Mouse (Mus musculus) heart, embryonic 12.5 days (tissue): ENCODE measurements around the gene Nos2. TPM values are rescaled to one million over a fixed set of nuclear protein-coding genes. Genes with fewer than 3 reads are reported as not detected.

Source experiments
- ATAC-seq: fragments of 200-750 bp; cut with Nextera tagmentation; 2 replicates; pipeline ENCODE4 v1.8.0; 2017; ENCODE audit warnings: moderate TSS enrichment, moderate library complexity; ENCODE audit not compliant: insufficient number of reproducible peaks, low FRiP score
- H3K27ac ChIP-seq: fragments of 300-500 bp; sonication (generic); 2 replicates; pipeline ENCODE4 v1.5.1; 2016; ENCODE audit warnings: mild to moderate bottlenecking, moderate library complexity; ENCODE audit not compliant: poor library complexity, severe bottlenecking
- H3K27me3 ChIP-seq: fragments of 300-500 bp; sonication (generic); replicated peaks from 2 replicates; pipeline ENCODE4 v1.6.1; 2016; ENCODE audit warnings: mild to moderate bottlenecking, moderate library complexity
- H3K36me3 ChIP-seq: fragments of 300-500 bp; sonication (generic); 2 replicates; pipeline ENCODE4 v1.6.1; 2016; ENCODE audit warnings: mild to moderate bottlenecking, moderate library complexity
- H3K4me1 ChIP-seq: fragments of 300-500 bp; sonication (generic); replicated peaks from 2 replicates; pipeline ENCODE4 v1.6.1; 2016; ENCODE audit warnings: mild to moderate bottlenecking
- H3K4me2 ChIP-seq: fragments of 300-500 bp; sonication (generic); 2 replicates; pipeline ENCODE4 v1.6.1; 2016; ENCODE audit warnings: mild to moderate bottlenecking, moderate library complexity
- H3K4me3 ChIP-seq: fragments of 300-500 bp; sonication (generic); 2 replicates; pipeline ENCODE4 v1.5.1; 2016; ENCODE audit warnings: mild to moderate bottlenecking
- H3K9ac ChIP-seq: fragments of 300-500 bp; sonication (generic); 2 replicates; pipeline ENCODE4 v1.6.1; 2016; ENCODE audit warnings: mild to moderate bottlenecking, moderate library complexity
- H3K9me3 ChIP-seq: fragments of 300-500 bp; sonication (generic); replicated peaks from 2 replicates; pipeline ENCODE4 v1.6.1; 2016; ENCODE audit warnings: mild to moderate bottlenecking, moderate library complexity
- WGBS: fragments of 180-500 bp; shearing (Covaris S2); methylation state at CpG from one replicate; pipeline ENCODE4 v1.1.7; 2016; 5-methylcytosine and 5-hydroxymethylcytosine counted together
- polyA plus RNA-seq: library from polyadenylated mRNA; unstranded; fragments of >200 nt; fragmentation: Nextera tagmentation; extraction: Ambion mirVana; gene quantifications from 2 replicates; pipeline ENCODE4 v1.2.1, GENCODE M21; 2016

Nos2 gene
- polyA plus RNA-seq, 1 experiment from 2014 or later = 0.33 TPM

DNA sequence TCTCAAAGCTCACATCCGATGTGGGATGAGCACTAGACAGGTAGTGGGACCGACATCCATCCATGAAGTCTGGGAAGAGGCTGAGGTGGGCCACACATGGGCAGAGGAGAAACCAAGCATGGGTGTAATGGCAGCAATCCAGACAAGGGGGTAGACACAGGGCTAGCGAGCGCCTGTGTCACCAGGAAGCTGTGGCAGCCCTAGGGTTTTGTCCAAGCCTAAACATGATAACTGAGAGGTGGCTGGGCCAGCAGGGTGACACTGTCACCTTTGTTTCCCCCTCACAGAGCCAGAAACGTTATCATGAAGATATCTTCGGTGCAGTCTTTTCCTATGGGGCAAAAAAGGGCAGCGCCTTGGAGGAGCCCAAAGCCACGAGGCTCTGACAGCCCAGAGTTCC lies 38.8 kb downstream of the Nos2 start:
- H3K4me2 ChIP-seq = no peak overlapping the region
- WGBS = 49% methylated on average over 8 of the region's 8 CpGs
- H3K4me3 ChIP-seq = no peak overlapping the region
- H3K4me1 ChIP-seq = no peaks in the 10 kb centered on the region
- H3K9ac ChIP-seq = no peak overlapping the region
- no peak for ATAC-seq
- H3K27me3 ChIP-seq = peaks cover 33% of the 10 kb centered on the region
- no peak overlapping the region for H3K27ac ChIP-seq
- H3K9me3 ChIP-seq = no peaks in the 10 kb centered on the region
- H3K36me3 ChIP-seq = no peaks in the 10 kb centered on the region

DNA sequence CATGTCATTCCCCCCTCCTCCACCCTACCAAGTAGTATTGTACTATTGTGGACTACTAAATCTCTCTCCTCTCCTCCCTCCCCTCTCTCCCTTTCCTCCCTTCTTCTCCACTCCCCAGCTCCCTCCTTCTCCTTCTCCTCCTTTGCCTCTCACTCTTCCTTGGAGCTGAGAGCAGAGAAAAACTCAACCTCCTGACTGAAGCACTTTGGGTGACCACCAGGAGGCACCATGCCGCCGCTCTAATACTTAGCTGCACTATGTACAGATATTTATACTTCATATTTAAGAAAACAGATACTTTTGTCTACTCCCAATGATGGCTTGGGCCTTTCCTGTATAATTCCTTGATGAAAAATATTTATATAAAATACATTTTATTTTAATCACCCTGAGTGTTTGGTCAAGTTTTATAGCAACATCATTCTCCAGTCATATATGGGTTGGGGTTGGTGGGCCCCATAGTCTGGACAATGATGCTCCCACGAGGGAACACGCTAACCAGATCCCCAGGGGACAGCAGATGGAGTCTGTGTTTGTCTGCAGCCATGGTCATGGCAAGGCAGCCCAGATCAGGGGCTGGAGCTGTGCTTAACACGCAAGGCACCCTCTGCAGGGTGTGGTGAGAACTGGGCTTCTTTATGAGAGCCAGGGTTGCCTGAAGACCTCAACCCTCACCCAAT lies 39.4 kb downstream of the Nos2 start:
- 60% methylated on average over 5 of the region's 5 CpGs for WGBS
- Histone ChIP-seq H3K9me3 (no peaks in the 10 kb centered on the region), H3K4me2 (no peak overlapping the region), H3K36me3 (no peaks in the 10 kb centered on the region), H3K4me1 (no peaks in the 10 kb centered on the region), H3K27me3 (peaks cover 27% of the 10 kb centered on the region; the same call in 1 of the 2 replicates), H3K27ac (no peak overlapping the region), H3K9ac (no peak overlapping the region), H3K4me3 (no peak overlapping the region)
- ATAC-seq = no peak

DNA sequence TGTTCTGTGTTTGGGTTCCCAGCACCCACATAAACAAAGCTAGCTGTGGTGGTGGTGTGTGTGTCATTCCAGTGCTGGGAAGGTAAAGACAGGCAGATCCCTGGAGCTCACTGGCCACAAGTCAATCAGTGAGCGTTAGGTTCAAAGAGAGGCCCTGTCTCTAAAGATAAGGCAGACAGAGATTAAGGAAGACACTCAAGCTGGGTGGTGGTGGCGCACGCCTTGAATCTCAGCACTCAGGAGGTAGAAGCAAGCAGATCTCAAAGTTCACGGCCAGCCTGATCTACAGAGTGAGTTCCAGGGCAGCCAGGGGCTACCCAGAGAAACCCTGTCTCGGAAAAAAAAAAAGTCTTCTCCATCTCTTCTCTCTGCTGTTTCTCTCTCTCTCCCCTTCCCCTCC lies 40.6 kb downstream of the Nos2 start:
- ATAC-seq = no peak
- 36% methylated on average over 5 of the region's 5 CpGs for WGBS
- no peaks in the 10 kb centered on the region for H3K36me3 ChIP-seq
- no peaks in the 10 kb centered on the region for H3K4me1 ChIP-seq
- H3K4me2 ChIP-seq = no peak overlapping the region
- H3K9ac ChIP-seq = no peak overlapping the region
- H3K27me3 ChIP-seq = peaks cover 19% of the 10 kb centered on the region; the same call in 1 of the 2 replicates
- H3K9me3 ChIP-seq = no peaks in the 10 kb centered on the region
- no peak overlapping the region for H3K27ac ChIP-seq
- H3K4me3 ChIP-seq = no peak overlapping the region

DNA sequence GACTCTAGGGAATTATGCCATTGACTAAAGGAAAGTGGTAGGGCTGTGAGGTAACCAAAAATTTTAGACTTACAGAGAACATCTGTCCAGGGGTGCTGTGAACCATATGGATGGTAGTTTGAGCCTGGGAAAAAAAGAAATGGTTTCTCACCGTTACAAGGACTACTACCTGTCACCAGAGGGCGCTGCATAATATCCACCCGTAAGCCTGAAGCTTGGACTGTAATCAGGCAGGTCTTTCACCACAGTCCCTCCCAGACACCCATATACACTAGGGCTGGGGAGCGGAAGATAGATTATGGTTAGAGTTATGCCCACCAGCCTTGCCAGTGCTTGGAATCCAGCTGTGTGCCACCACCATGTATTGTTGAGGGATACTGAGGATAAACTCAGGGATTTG lies 46.8 kb downstream of the Nos2 start:
- no peak for ATAC-seq
- 20% methylated on average over 4 of the region's 4 CpGs for WGBS
- 0 out of 2 replicates have a peak, but pooled peaks cover 4% of the 10 kb centered on the region for H3K36me3 ChIP-seq

DNA sequence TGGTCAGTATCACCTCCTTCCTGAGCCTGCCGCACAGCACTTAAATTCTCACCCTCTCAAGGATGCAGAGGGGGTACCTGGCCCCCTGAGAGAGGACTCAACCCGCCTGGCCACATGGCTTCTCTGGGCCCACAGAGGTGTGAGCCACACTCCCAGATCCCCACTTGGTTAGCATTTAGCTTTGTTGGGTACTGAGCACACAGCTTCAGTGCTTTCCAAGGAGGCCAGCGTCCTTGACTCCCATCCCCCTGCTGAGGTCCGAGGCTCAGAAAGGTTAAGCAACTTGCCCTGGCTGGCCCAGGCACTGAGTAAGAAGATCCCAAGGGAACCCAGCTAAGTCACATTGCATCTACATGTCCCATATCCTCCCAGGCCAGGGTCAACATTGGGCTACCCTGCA lies 47.5 kb downstream of the Nos2 start:
- ATAC-seq = no peak
- Histone ChIP-seq H3K4me1 (no peaks in the 10 kb centered on the region), H3K9ac (no peak overlapping the region), H3K27ac (no peak overlapping the region), H3K4me3 (no peak overlapping the region), H3K4me2 (no peak overlapping the region), H3K27me3 (no peaks in the 10 kb centered on the region), H3K9me3 (no peaks in the 10 kb centered on the region), H3K36me3 (0 out of 2 replicates have a peak, but pooled peaks cover 6% of the 10 kb centered on the region)
- WGBS = 63% methylated on average over 4 of the region's 4 CpGs

More for the DNA sequence above, 46.8 kb downstream of the Nos2 start:
- H3K27me3 ChIP-seq = no peaks in the 10 kb centered on the region
- H3K4me2 ChIP-seq = no peak overlapping the region
- no peaks in the 10 kb centered on the region for H3K4me1 ChIP-seq
- H3K9ac ChIP-seq = no peak overlapping the region
- H3K9me3 ChIP-seq = no peaks in the 10 kb centered on the region
- H3K4me3 ChIP-seq = no peak overlapping the region
- no peak overlapping the region for H3K27ac ChIP-seq

DNA sequence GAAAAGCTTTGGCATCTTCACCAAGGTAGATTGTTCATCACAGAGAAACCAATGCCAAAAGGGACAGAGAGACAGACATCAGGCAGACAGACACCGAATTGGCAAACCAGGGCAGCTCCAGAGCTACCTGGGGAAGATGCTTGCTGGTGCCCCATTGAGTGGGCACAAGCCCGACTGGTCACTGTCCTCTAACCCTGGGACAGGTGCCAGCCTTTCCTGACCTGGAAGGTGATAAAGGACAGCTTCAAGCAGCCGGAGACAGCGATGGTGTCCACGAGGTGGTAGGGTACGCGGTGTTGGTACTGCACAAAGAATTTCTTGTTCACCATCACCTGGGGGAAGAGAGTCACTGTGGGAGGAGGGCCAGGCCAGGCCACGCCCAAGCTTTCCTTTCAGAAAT lies 50.5 kb downstream of the Nos2 start:
- Histone ChIP-seq H3K9me3 (no peaks in the 10 kb centered on the region), H3K27ac (no peak overlapping the region), H3K4me1 (peaks cover 6% of the 10 kb centered on the region; the same call in 1 of the 2 replicates), H3K36me3 (peaks cover 9% of the 10 kb centered on the region; the same call in 1 of the 2 replicates), H3K9ac (no peak overlapping the region), H3K27me3 (no peaks in the 10 kb centered on the region), H3K4me2 (no peak overlapping the region), H3K4me3 (no peak overlapping the region)
- ATAC-seq = no peak
- WGBS = 83% methylated on average over 8 of the region's 8 CpGs

DNA sequence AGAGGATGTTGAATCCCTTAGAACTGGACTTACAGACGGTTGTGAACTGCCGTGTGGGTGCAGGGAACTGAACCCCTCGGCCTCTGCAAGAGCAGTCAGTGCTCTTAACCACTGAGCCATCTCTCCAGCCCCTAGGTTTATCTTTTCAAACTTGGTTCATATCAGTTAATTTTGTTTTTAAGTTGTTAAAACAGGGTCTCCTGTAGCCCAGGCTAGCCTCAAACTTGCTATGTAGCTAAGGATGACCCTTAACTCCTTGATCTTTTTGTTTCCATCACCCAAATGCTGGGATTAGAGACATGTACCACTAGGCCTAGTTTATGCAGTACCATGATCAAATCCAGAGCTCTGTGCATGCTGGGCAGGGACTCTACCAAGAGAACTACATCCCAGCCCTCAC lies 51.2 kb downstream of the Nos2 start:
- no peak overlapping the region for H3K4me2 ChIP-seq
- H3K4me1 ChIP-seq = peaks cover 6% of the 10 kb centered on the region; the same call in 1 of the 2 replicates
- no peak for ATAC-seq
- H3K9ac ChIP-seq = no peak overlapping the region
- no peak overlapping the region for H3K27ac ChIP-seq
- no peaks in the 10 kb centered on the region for H3K9me3 ChIP-seq
- no peaks in the 10 kb centered on the region for H3K27me3 ChIP-seq
- 85% methylated on average over 3 of the region's 3 CpGs for WGBS
- peaks cover 9% of the 10 kb centered on the region; the same call in 1 of the 2 replicates for H3K36me3 ChIP-seq
- no peak overlapping the region for H3K4me3 ChIP-seq

DNA sequence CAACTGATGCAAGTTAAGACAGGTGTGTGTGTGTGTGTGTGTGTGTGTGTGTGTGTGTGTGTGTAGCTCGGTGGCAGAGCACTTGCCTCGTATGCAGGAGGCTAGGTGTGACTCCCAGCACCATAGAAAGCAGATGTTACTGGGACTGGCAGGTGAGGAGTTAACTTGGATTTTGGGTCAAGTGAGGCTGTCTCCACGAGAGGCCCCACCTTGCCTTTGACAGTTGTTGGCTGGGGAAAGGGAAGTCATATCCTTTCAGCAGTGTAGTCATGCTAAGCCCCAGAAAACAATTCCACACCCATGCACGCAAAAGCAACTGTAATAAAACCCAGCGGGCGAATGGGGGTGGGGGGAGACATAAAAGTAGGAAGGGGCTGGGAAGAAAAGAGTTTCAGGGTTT lies 51.7 kb downstream of the Nos2 start:
- Histone ChIP-seq H3K27ac (no peak overlapping the region), H3K9ac (no peak overlapping the region), H3K27me3 (no peaks in the 10 kb centered on the region), H3K4me1 (peaks cover 6% of the 10 kb centered on the region; the same call in 1 of the 2 replicates), H3K9me3 (no peaks in the 10 kb centered on the region), H3K4me3 (no peak overlapping the region), H3K4me2 (no peak overlapping the region), H3K36me3 (peaks cover 9% of the 10 kb centered on the region; the same call in 1 of the 2 replicates)
- ATAC-seq = no peak
- WGBS = 62% methylated on average over 6 of the region's 6 CpGs

DNA sequence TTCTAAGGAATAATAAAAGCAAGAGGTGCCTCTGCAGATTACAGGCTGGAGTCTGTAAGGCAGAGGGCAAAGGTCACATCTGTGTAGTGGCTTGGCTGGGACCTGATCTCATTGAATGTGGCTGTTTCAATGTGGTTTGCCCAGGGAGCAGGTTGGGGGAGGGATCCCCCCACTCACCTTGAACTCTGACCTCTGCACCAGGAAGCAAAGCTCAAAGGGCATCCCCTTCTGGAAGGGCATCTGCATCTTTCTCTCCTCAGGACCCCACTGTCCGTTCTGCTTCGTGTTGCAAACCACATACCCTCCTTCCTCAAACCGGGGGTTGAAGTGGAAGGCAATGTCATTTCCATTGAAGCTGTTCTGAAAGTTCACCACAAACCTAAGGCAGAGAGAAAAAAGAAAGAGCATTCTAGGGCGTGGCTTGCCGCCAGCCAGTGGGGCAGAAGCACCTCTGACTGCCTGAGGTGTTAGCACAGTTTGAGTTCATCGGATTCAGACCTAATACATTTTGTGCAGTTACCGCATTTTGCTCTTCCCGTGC lies 52.3 kb downstream of the Nos2 start:
- Histone ChIP-seq H3K4me1 (peaks cover 6% of the 10 kb centered on the region; the same call in 1 of the 2 replicates), H3K27me3 (no peaks in the 10 kb centered on the region), H3K4me3 (no peak overlapping the region), H3K4me2 (no peak overlapping the region), H3K27ac (no peak overlapping the region), H3K9me3 (no peaks in the 10 kb centered on the region), H3K36me3 (peaks cover 9% of the 10 kb centered on the region; the same call in 1 of the 2 replicates), H3K9ac (no peak overlapping the region)
- no peak for ATAC-seq
- 64% methylated on average over 8 of the region's 8 CpGs for WGBS

DNA sequence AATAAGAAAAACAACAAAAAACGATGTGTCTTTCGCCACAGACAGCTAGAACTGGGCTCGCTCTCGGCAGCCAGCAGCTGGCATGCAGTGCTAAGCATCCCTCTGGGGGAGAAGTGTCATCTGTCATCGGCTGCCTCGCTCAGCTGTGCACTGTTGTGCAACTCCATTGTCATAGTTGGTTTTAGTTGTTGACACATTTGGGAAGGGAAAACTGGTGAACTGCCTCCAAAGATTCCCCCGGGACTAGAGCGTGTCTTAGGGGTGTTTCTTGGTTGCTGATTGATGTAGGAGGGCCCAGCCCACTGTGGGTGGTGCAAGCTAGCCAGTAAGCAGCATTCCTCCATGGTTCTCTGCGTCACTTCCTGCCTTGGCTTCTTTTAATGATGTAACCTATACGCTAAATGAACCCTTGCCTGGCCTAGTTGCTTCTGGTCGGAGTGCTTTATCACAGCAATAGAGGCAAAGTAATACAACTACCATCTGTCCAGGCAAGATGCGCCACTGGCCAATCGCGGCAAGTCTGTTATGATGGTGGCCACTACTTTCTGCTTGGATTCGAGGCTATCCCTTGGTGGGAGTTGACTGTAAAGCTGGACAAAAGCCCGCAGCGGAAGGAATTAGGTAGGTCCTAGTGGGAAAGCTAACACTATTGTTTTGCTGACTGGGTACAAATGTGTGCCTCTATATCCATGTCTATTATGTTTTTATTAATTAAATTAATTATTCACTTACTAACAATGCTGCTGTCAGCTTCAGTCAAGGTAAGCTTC lies 53.0 kb downstream of the Nos2 start:
- H3K9me3 ChIP-seq = no peaks in the 10 kb centered on the region
- H3K4me2 ChIP-seq = no peak overlapping the region
- no peak for ATAC-seq
- no peak overlapping the region for H3K9ac ChIP-seq
- H3K27ac ChIP-seq = no peak overlapping the region
- H3K36me3 ChIP-seq = peaks cover 9% of the 10 kb centered on the region; the same call in 1 of the 2 replicates
- peaks cover 6% of the 10 kb centered on the region; the same call in 1 of the 2 replicates for H3K4me1 ChIP-seq
- no peaks in the 10 kb centered on the region for H3K27me3 ChIP-seq
- 64% methylated on average over 17 of the region's 17 CpGs for WGBS
- H3K4me3 ChIP-seq = no peak overlapping the region
